Mouse (Mus musculus): ENCODE measurements around the gene Tnrc6b.

Tnrc6b gene

DNA sequence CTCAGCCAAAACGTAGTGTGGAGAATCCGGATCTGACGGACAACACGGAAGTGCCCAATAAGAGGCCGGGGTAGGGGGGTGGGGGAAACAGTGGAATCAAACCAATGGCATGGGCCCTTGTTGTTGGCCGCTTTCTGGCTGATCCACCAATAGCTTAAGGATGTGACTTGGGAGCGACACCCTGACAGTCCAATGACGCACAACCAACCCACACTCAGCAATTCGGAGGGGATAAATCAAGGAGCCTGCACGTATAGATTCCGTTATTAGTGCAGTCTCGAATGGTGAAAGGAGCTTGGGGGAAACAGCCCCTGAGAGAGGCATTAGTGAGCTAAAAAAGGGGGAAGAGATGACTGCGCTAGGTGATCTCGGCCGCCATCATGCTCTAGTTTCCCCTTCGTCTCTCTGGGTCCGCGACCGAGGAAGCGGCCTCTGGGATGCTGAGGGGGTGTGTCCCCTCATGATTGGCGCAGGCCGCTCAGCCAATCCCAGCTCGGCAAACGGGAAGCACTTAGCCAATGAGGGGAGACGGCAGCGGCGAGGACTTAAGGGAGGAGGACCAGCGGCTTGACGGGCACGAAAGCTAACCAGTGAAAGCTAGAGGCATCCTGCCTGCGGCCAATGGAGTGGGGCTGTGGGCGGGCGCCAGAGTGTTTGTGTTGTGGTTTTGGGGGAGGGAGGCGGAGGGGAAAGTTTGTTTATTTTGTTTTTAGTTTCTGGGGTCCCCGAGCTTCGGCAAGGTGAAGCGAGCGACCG lies at the start of gene Tnrc6b:
Tnrc6b (plus strand) TSS at position 706 of the 756 bp plus-strand sequence.
- peak; percentile 96 for ATAC-seq (ENCODE audit: insufficient number of reproducible peaks, low FRiP score, low TSS enrichment)

DNA sequence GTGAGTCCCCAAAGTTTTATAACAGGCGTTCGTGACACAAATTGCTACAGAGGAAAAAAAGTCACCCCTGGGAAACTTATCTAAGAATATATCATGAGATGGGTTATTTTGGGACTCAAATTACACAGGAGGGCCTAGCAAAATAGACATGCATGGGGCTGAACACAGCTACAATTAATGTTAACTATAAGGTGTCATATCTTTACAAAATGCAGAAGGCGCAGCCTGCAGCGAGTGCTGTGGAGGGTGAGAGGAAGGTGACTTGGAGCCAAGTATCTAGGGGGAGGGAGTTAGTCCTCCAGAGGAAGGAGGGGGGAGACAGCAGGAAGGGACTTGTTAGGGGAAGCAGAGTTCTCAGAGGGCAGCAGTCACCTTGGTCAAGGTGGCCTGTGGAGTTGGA lies 46.7 kb upstream of the Tnrc6b start:
- no peak for ATAC-seq (ENCODE audit: insufficient number of reproducible peaks, low FRiP score, low TSS enrichment)

DNA sequence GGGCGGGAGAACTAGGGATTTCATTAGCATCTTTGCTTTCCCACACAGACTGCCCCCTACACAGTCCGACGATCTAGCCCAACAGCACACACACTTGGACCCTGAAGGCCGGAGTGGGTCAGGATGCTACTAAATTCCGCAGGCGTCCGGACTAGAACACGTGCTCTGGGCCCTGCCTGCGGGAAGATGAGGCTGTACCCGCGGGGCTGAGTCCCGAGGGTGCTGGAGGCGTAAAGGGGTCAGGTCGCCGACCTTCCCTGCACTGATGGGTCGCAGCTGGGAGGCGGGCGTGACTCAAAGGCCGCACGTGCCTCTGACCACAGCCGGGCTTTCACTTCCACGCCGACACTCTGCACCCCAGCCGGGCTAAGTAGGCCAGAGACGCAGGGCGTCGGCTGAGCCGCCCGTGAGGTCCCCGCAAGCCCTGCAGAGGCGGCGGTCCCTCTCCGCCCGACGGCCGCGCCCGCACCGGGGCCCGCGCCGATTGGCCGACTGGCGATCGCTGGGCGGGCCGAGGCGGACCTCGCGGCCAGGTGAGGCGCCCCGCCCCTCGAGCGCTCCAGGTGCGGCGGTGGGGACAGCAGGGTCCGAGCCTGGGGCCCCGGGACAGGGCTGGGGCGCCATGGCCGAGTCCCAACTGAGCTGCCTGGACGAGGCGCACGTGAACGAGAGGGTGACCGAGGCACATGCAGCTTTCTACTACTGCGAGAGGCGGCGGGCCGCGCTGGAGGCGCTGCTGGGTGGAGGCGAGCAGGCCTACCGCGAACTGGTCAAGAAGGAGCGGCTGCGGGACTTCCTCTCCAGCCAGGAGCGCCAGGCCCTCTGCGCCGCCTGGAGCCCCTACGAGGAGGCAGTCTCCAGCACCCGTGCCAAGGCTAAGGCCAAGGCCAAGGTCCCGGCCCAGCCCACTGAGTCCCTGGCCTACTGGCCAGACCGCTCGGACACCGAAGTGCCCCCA lies 39.5 kb upstream of the Tnrc6b start, which contains the start of gene Fam83f:
Fam83f (plus strand) TSS at position 553 of the 958 bp plus-strand sequence.
- no peak for ATAC-seq (ENCODE audit: insufficient number of reproducible peaks, low FRiP score, low TSS enrichment)

DNA sequence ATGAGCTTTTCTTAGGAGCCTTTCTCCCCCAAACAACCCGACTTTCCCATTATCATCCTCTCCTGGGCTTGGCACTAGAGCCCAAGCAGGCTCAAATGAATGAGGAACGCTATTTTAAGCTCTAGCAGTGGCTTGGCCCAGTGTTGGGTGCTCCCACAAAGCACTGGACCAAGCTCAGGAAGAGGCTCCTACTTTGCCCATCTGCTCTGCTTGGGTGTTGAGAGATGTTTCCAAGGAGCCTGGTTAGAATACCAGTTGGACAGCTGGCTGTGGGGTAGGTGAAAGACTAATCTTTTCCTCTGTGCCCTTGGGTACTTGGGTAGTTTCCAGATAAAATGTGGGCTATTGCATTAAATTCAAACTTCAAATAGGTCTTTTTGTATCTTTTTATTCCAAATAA lies 38.3 kb upstream of the Tnrc6b start:
- no peak for ATAC-seq (ENCODE audit: insufficient number of reproducible peaks, low FRiP score, low TSS enrichment)

DNA sequence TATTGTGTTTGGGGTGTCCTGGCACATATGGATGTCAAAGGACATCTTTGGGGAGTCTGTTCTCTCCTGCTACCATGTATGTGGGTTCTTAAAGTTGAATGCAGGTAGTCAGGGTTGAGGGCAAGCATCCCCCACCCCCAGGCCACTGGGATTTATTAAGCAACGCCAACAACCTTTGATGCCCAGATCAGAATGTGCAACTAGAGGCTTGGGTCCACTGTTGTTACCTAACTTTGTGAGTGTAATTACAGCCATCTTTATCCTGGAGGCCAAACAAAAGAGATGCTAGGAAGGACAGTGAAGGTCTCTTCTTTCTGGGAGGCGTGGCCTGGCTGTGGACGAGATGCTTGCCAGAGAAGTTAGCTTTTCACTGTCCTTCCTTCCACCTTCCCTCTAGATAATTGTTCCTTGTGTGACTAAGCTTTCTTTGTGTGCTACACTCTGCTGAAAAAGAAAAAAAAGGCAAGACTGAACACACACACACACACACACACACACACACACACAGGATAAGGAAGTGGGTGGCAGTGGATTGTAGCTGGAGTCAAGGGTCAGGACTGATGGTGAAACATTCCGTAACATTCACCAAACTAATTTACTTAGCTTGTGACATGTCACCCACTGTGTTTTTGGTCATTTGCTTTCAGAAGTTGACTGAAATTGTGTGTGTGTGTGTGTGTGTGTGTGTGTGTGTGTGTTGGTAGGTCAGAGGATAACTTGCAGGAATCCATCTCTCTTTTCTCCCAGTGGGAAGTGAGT lies 37.6 kb upstream of the Tnrc6b start:
- no peak for ATAC-seq (ENCODE audit: insufficient number of reproducible peaks, low FRiP score, low TSS enrichment)

DNA sequence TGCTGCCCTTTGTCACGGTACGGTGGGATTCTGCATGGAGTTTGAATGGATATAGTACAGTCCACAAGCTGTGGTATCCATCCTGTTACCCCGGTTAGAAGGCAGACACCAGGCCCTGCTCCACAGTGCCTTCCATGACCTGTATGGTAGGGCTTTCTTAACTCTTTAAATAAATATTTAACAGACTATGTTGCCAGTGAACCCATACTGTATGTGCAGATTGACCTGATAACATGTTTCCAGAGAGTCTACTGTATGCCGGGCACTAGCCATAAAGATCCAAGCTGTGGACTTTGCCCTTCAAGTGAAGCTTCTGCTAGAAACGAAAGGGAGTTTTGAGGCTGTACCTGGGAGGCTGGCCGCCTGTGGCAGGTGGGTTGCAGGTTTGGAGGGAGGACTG lies 36.4 kb upstream of the Tnrc6b start:
- ATAC-seq (ENCODE audit: insufficient number of reproducible peaks, low FRiP score, low TSS enrichment) = no peak

DNA sequence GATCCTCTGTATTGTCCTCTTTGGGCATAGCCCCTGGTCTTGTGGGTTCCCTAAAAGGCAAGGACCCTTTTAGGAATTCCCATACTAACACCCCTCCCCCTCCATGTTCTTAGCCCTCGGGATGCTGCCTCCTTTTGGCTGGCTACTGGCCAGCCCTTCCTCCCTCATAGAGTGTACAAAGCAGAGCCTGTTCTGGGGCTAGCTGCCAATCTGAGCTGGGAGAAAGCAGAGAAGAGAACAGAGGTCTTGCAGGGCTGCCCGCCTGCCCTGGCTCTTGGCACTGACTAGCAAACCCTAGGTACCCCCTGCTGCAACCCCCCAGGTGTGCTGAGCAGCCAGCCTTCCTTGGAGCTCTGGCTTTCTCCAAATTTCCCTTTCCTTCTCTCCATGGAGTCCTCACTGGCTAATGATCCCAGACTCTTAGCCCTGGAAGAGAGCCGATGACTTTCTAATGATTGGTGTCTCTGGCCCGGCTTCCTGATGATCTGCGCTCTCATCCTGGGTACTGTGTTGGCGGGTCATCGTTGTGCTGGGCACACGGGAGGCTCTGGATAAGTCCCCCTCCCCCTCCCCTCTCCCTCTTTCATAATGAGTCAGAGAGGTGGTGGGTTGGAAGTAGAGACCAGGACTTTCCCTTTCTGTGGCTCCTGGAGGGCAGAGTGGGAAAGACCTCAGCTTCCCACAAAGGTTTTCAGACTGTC lies 31.4 kb upstream of the Tnrc6b start:
- 0 out of 2 replicates have a peak, but pooled peaks have one; percentile 40 for ATAC-seq (ENCODE audit: insufficient number of reproducible peaks, low FRiP score, low TSS enrichment)

DNA sequence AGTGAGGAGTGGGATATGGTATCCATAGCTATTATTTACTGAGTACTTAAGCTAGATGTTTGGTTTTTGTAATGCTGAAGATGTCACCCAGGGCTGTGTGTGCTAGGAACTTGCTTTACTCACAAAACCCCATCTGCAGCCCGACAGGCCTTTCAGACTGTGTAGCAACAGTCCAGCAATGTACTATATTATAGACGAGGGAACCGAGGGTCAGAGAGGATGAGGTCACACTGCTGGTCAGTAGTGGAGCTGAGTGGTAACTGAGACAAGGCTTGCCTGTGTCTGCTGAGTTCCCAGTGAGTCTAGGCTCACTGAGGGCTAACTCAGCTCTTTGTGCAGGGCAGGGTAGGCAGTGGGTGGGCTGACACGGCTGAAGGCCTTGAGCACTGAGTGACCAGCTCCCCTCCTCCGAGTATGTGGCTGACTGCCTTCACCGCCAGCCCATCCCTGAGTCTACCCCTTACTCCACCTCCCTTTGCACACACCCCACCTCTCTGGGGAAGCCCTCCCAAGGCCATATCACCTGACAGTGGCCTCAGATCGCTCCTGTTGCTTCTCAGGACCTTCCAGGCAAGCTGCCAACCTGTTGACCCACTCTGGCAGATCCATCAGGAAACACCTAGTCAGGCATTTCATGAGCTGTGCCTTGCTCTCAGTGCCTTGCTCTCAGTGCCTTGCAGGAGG lies 30.6 kb upstream of the Tnrc6b start:
- no peak for ATAC-seq (ENCODE audit: insufficient number of reproducible peaks, low FRiP score, low TSS enrichment)

DNA sequence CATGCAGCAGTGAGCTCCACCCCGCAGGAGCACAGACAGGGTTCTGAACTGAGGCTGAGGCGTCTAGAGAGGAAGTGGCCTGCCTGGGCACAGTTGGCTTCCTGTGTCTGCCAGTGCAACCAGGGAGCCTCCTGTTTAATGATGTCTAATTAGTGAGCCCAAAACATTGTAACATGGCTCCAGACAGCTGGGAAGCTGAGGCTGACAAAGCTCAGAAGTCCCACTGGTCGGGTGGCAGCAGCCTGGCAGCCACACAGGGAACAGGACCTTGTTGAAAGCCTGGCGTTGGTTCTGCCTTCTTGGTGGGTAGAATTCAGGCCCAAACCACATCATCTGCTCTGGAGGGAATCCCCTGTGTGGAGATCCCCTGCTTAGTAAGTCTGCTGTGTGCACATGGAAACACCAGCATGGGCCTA lies 29.6 kb upstream of the Tnrc6b start:
- no peak for ATAC-seq (ENCODE audit: insufficient number of reproducible peaks, low FRiP score, low TSS enrichment)

DNA sequence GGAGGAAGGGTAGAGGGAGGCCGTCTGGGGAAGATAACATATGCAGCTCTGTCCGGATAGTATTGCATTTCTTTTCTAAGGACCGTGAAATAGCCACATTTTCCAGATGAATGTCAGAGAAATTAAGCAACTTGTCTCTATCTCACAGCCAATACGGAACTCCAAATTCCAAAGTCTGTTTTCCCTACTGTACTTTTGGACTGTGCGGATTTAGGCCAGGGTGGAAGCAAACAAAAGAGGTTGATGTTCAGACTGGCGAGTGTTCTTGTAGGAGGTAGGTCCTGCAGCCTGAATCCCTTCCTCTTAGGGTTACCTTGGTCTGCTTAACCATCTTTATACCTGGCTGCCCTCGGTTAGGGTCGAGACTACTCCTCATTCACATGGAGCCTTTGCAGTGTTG lies 28.8 kb upstream of the Tnrc6b start:
- ATAC-seq (ENCODE audit: insufficient number of reproducible peaks, low FRiP score, low TSS enrichment) = no peak

DNA sequence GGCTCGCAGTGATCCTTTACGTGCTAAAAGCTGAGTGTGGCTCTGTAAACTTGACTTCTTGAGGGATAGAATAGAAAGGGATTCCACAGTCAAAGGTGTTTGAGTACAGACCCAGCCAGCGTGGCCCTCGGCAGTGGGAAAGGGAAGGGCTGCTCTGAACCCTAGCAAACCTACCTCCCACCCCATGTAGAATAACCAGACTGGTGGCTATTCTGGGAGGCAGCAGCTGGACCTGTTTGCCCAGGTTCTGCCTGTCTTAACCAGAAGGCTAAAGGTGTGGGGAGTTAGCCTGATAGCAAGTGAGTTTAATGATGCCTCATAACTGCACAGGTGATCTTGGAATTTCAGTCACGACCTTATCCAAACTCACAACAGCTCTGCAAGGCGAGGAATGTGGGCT lies 28.0 kb upstream of the Tnrc6b start:
- no peak for ATAC-seq (ENCODE audit: insufficient number of reproducible peaks, low FRiP score, low TSS enrichment)

DNA sequence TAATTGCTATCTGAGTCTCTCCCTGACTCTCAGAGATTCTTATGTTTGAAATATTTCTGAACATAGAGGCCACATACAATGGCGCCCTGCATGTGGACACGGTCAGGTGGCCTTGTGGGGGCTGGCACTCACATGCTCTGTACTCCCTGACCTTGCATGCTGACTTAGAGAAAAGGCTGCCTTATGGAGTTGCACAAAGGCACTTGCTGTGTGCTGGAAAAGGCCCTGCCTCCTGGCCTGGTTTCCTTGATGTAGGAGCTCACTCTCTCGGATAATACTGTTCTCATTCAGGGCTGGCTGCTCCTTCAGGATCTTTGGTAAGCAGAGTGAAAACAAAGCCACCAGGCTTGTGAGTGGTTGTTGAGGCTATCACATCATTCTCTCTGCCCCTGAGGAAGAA lies 27.1 kb upstream of the Tnrc6b start:
- ATAC-seq (ENCODE audit: insufficient number of reproducible peaks, low FRiP score, low TSS enrichment) = no peak

DNA sequence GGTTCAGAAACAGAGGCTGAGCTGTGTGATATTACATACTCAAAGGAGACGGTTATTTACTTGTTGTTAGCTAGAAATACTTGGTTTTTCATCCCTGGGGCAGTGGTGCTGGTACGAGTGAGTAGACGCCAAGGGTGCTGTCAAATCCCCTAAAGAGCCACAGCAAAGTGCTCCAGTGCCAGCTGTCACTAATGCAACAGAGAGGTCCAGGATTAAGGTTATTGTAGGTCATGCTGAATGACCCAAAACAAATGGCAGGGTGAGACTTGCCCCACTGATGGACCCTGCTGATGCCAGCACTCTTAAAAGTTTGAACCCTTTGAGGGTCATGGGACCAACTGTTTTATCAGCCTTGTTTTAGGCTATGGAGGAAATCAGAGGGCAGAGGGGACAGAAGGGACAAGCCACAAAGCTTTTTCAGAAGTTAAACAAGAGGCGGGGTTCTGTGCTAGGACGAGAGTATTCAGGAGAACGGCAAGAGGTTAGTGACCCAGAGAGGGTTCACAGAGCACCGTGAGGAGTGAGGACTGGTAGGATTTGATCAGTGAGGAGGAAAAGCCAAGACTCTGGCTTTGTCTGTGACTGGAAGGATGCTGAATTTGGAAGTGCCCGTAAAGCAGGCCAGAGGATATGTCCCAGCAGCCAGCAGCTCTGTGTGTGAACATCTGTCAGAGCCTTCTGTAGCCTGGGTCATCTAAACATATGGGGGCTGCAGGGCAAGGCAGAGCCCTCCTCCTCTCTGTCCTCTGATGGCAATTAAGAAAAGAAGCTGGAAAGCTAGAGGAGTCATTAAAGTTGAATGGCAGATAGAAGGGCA lies 26.1 kb upstream of the Tnrc6b start:
- no peak for ATAC-seq (ENCODE audit: insufficient number of reproducible peaks, low FRiP score, low TSS enrichment)

DNA sequence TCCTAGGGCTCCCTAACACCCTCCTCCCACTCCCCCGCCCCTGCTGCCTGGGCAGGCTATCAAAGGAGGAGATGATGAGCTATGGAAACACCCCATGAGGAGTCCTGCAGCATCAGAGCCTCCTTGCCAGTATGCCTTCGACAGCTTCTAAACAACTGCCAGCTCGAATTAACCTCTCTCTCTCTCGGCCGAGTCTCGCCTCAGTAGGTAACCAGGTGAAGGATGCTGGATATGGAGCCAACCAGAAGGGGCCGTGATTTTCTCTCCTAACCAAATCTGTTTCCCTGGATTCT lies 25.6 kb upstream of the Tnrc6b start:
- ATAC-seq (ENCODE audit: insufficient number of reproducible peaks, low FRiP score, low TSS enrichment) = no peak

DNA sequence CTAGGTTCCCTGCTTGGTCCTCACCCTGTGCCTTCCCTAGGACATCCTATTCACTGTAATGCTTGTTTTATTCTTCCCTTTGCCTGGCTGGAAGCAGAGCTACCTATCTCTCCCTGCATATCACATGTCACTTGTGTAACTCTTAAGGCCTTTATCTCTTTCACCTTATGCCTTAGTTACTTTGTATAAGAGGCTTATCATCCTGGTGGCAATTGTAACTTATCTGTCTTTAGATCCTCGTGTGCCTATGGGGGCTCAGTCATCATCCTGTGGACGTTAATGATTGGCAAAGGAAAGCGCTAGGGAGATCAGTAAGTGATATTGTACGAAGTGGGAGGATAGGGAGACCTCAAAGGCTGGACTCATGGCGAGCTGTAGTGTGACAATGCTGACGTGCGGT lies 22.6 kb upstream of the Tnrc6b start:
- ATAC-seq (ENCODE audit: insufficient number of reproducible peaks, low FRiP score, low TSS enrichment) = no peak

DNA sequence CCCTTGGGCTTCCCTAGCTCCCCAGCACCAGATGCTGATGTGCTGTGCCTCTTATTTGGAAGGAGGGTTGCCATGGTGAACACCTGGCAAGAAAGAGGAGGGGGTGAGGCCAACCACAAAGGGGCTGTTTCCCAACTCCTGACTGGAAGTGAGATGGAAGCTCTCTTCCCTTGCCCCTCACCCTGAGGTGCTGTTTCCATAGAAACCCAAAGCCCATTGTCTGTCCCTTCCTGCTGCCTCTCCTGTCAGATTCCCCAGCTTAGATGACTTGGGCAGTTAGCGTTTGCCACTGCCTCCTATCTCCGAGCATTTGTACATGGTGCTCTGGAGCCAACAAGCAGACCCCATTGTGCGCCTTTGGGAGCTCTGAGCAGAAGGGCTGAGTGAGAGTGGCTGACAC lies 17.6 kb upstream of the Tnrc6b start:
- no peak for ATAC-seq (ENCODE audit: insufficient number of reproducible peaks, low FRiP score, low TSS enrichment)

DNA sequence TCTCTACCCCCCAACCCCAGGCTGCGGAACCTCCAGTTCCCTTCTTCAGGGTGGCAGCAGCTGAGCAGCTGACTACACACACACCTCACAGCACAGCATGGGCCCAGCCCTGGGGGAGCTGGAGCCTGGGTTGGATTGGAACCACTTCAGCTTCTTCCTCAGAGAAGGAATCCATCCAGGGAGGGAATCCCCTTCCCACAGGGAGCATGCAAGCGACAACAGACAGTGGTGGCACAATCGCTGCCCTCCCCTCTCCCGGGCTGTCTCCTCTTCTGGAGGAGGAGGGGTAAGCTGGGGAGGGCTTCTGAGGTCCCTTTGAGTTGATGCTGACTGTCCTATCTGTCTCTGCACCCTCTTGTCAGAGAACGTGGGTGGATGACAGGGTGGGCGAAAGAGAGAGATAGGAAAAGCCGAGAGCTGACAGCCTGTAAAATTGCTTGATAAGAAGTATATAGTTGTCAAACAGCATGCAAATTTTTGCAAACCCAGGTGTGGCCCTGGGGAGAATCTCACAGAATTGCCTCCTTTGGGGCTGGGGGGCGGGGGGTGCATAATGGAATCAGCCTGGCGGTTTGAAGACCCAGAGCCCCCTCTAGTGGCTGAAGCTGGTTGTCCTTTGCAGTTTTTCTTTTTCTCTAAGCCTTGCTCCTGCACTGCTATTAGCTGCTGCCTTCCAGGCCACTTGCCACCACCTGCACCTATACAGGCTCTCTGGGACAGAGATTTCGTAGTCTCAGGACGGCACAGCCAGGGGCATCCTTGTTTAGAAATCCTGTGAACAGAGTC lies 16.8 kb upstream of the Tnrc6b start:
- ATAC-seq (ENCODE audit: insufficient number of reproducible peaks, low FRiP score, low TSS enrichment) = no peak

DNA sequence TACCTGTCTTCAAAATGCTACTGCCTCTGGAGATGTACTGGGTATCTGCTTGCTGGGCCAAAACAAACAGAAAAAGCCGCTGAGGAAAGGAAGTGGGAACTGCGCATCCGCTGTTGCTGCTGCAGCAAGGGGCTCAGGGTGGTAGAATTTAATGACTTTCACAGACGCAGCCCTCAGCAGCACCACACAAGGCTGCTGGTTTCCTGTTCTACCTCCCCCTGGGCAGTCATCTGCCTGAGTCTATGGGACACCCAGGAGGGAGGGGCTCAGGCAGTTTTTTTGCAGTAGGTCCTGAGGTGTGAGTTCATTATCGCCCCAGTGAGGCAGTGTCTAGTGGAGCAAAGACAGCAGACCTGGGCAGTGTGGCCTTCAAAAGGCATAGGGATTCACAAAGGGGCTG lies 13.5 kb upstream of the Tnrc6b start:
- no peak for ATAC-seq (ENCODE audit: insufficient number of reproducible peaks, low FRiP score, low TSS enrichment)
